Mouse (Mus musculus): ENCODE data around the gene Cobll1.
"Not testable (repeated sequence)": the region's sequence is repeated elsewhere in the genome, so short reads cannot be mapped to it uniquely, and the experiment has no call there.

Cobll1 gene

GRCm38 (mm10) chr2:65238964-65239570 lies at the start of gene Cobll1:
Cobll1 (minus strand) TSS chr2:65239403.
- DNase-seq = peak; percentile 59

GRCm38 (mm10) chr2:65288696-65289095 lies 49.5 kb upstream of the Cobll1 start:
- DNase-seq = no peak

GRCm38 (mm10) chr2:65285380-65285779 lies 46.2 kb upstream of the Cobll1 start:
- DNase-seq = no peak

GRCm38 (mm10) chr2:65282979-65283378 lies 43.8 kb upstream of the Cobll1 start:
- no peak for DNase-seq

GRCm38 (mm10) chr2:65279029-65279690 lies 40.0 kb upstream of the Cobll1 start:
- no peak for DNase-seq

GRCm38 (mm10) chr2:65275443-65276061 lies 36.3 kb upstream of the Cobll1 start:
- DNase-seq = no peak

- DNase-seq = no peak
Observed at GRCm38 (mm10) chr2:65273910-65274309, 34.7 kb upstream of the Cobll1 start.

GRCm38 (mm10) chr2:65268731-65269130 lies 29.5 kb upstream of the Cobll1 start:
- no peak for DNase-seq

GRCm38 (mm10) chr2:65267834-65268233 lies 28.6 kb upstream of the Cobll1 start:
- DNase-seq = no peak

GRCm38 (mm10) chr2:65266576-65267299 lies 27.5 kb upstream of the Cobll1 start:
- DNase-seq = no peak

GRCm38 (mm10) chr2:65262251-65262650 lies 23.0 kb upstream of the Cobll1 start:
- DNase-seq = no peak

GRCm38 (mm10) chr2:65260828-65261227 lies 21.6 kb upstream of the Cobll1 start:
- DNase-seq = not testable (repeated sequence)

GRCm38 (mm10) chr2:65260400-65260799 lies 21.2 kb upstream of the Cobll1 start:
- DNase-seq = no peak

- DNase-seq = no peak
Observed at GRCm38 (mm10) chr2:65257446-65257845, 18.2 kb upstream of the Cobll1 start.

GRCm38 (mm10) chr2:65256494-65257254 lies 17.5 kb upstream of the Cobll1 start:
- DNase-seq = no peak

- no peak for DNase-seq
Observed at GRCm38 (mm10) chr2:65250589-65251104, 11.4 kb upstream of the Cobll1 start.

- DNase-seq = no peak
Observed at GRCm38 (mm10) chr2:65249575-65249974, 10.4 kb upstream of the Cobll1 start.

- DNase-seq = no peak
Observed at GRCm38 (mm10) chr2:65240173-65240745, 1.1 kb upstream of the Cobll1 start.

GRCm38 (mm10) chr2:65238171-65238963 lies 836 bp downstream of the Cobll1 start:
- peak; percentile 67 for DNase-seq

- peak; percentile 60 for DNase-seq
Observed at GRCm38 (mm10) chr2:65237610-65238170, 1.5 kb downstream of the Cobll1 start.

GRCm38 (mm10) chr2:65237116-65237515 lies 2.1 kb downstream of the Cobll1 start:
- no peak for DNase-seq
